Mouse (Mus musculus) small intestine, adult 2 months (tissue): ENCODE data around the gene Kcnd1. TPM values are rescaled to one million over a fixed set of nuclear protein-coding genes. Genes with fewer than 3 reads are reported as not detected.
A peak's percentile ranks its signal among the peaks of the same experiment; 100 is the strongest.
"Not testable (repeated sequence)": the region's sequence is repeated elsewhere in the genome, so short reads cannot be mapped to it uniquely, and the experiment has no call there.

ENCODE experiments used
- H3K27ac ChIP-seq: fragments of 200-500 bp; 2 replicates; pipeline ENCODE4 v1.5.1; 2012; ENCODE audit warnings: low read depth, low read length, control low read depth, inconsistent platforms; ENCODE audit not compliant: insufficient read depth
- H3K27me3 ChIP-seq: fragments of 200-500 bp; 2 replicates; pipeline ENCODE4 v1.6.1; 2012; ENCODE audit warnings: mild to moderate bottlenecking, moderate library complexity, low read length, inconsistent platforms; ENCODE audit not compliant: control insufficient read depth, insufficient read depth
- H3K36me3 ChIP-seq: fragments of 200-500 bp; 2 replicates; pipeline ENCODE4 v1.6.1; 2012; ENCODE audit warnings: mild to moderate bottlenecking, low read length, control low read depth, inconsistent platforms; ENCODE audit not compliant: control insufficient read depth, insufficient read depth
- H3K4me1 ChIP-seq: fragments of 200-500 bp; 2 replicates; pipeline ENCODE4 v1.6.1; 2012; ENCODE audit warnings: low read length, inconsistent platforms, mixed read lengths; ENCODE audit not compliant: control insufficient read depth, insufficient read depth, insufficient read length
- H3K4me3 ChIP-seq: fragments of 200-500 bp; 2 replicates; pipeline ENCODE4 v1.5.1; 2012; ENCODE audit warnings: low read depth, mild to moderate bottlenecking, control low read depth, inconsistent platforms, low read length, moderate library complexity
- CTCF ChIP-seq: fragments of 200-500 bp; IDR thresholded peaks from 2 replicates; pipeline ENCODE4 v1.5.1; 2012; ENCODE audit warnings: low read depth, mild to moderate bottlenecking, control low read depth, inconsistent platforms, low read length, moderate library complexity, mixed read lengths; ENCODE audit not compliant: insufficient replicate concordance, insufficient read length; ENCODE audit errors: extremely low read depth
- POLR2A ChIP-seq: fragments of 200-500 bp; IDR thresholded peaks from 2 replicates; pipeline ENCODE4 v1.6.1; 2012; ENCODE audit warnings: low read depth, mild to moderate bottlenecking, control low read depth, inconsistent platforms, low read length, moderate library complexity
- WGBS: fragments of 180-500 bp; shearing (Covaris S2); methylation state at CpG from one replicate; pipeline ENCODE4 v1.1.7; 2018; 5-methylcytosine and 5-hydroxymethylcytosine counted together
- polyA plus RNA-seq: library from polyadenylated mRNA; depleted of rRNA; stranded (reverse); fragments of >200 nt; gene quantifications from 2 replicates; pipeline ENCODE4 v1.2.3, GENCODE M21; 2012

Kcnd1 gene
- polyA plus RNA-seq, 1 experiment = 1.3 TPM

- Histone ChIP-seq H3K36me3 (no peaks in the 10 kb centered on the region), H3K4me1 (peaks cover 3% of the 10 kb centered on the region; the same call in 1 of the 2 replicates), H3K27ac (peak overlapping the region; percentile 62), H3K27me3 (no peaks in the 10 kb centered on the region), H3K4me3 (no peak overlapping the region)
- 36% methylated on average over 4 of the region's 4 CpGs for WGBS
- no peak for TF ChIP-seq POLR2A
- TF ChIP-seq CTCF = no peak
Observed at GRCm38 (mm10) chrX:7782603-7783092, 39.4 kb upstream of the Kcnd1 start.

DNA sequence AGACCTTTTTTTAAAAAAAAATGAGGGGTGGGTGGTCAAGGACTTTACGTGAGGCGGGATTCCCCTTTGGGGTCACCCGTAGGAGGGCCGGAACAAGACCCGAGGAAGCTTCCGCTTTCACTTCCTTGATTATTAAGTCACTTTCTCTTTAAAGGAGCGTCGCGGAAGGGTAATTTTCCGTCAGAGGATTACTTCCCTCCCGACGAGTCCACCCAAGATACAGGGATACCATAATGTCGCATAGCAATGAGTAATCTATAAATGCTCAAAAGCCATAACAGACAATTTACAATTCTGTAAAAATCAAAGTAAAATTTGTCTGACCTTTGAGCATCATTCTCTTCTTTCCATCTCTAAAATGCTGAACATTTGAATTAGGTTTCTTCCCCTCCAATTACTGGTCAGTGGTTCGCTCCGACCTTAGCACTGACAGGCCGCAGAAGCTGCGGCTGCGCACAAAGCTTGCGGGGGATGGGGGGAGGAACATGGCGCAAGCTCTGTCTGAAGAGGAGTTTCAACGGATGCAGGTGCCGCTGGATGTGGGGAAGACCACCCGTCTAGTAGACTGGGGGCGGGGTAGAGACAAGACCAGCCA lies 32.5 kb upstream of the Kcnd1 start, which contains the start of gene Gripap1:
TSS of gene Gripap1 (plus strand) at position 224 of the 595 bp plus-strand sequence.
- no peak within 1 kb of the TSS; the same call in 1 of the 2 replicates for H3K27ac ChIP-seq
- WGBS = 7% methylated on average over 24 of the region's 24 CpGs

GRCm38 (mm10) chrX:7790309-7790708 lies 31.8 kb upstream of the Kcnd1 start:
- Histone ChIP-seq H3K4me3 (peak overlapping the region; percentile 81), H3K27me3 (no peaks in the 10 kb centered on the region), H3K36me3 (peaks cover 6% of the 10 kb centered on the region; the same call in 1 of the 2 replicates), H3K27ac (no peak overlapping the region), H3K4me1 (no peaks in the 10 kb centered on the region)
- TF ChIP-seq POLR2A = no peak
- no peak for TF ChIP-seq CTCF
- 16% methylated on average over 5 of the region's 5 CpGs for WGBS

More for the DNA sequence above, 32.5 kb upstream of the Kcnd1 start, which contains the start of gene Gripap1:
- Histone ChIP-seq H3K27me3 (no peaks in the 10 kb centered on the region), H3K4me1 (no peaks in the 10 kb centered on the region), H3K4me3 (peak within 1 kb of the TSS; percentile 81), H3K36me3 (peaks cover under 1% of the 10 kb centered on the region; the same call in 1 of the 2 replicates)
- no peak; the same call in 1 of the 2 replicates for TF ChIP-seq POLR2A
- TF ChIP-seq CTCF = no peak

- TF ChIP-seq CTCF (no peak), POLR2A (no peak)
- H3K4me3 ChIP-seq = no peak overlapping the region
- no peaks in the 10 kb centered on the region for H3K27me3 ChIP-seq
- H3K36me3 ChIP-seq = peaks cover 8% of the 10 kb centered on the region; the same call in 1 of the 2 replicates
- no peak overlapping the region for H3K27ac ChIP-seq
- H3K4me1 ChIP-seq = no peaks in the 10 kb centered on the region
- WGBS = 43% methylated on average over 3 of the region's 3 CpGs
Observed at GRCm38 (mm10) chrX:7793361-7793760, 28.7 kb upstream of the Kcnd1 start.

DNA sequence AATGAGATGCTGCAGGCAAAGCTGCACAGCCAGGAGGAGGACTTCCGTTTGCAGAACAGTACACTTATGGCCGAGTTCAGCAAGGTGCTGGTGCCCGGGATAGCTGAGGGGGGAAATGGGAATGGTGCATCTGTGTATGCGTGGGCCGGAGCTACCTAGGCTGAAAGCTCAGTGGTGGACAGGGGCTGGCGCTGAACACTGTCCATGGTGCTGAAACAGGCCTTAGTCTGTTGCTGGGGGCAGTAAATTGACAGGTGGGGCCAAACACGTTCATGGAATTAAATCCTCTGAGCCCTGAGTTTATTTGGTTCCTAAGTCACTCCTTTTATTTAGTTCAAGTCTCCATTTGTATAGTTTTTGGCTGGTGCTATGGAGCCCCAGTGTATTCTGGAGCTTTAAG lies 27.1 kb upstream of the Kcnd1 start:
- peaks cover 15% of the 10 kb centered on the region for H3K36me3 ChIP-seq
- no peaks in the 10 kb centered on the region for H3K4me1 ChIP-seq
- no peak overlapping the region for H3K4me3 ChIP-seq
- WGBS = 27% methylated on average over 7 of the region's 7 CpGs
- H3K27ac ChIP-seq = no peak overlapping the region
- TF ChIP-seq CTCF = no peak
- TF ChIP-seq POLR2A = no peak
- H3K27me3 ChIP-seq = no peaks in the 10 kb centered on the region

GRCm38 (mm10) chrX:7797327-7797726 lies 24.8 kb upstream of the Kcnd1 start:
- TF ChIP-seq CTCF (no peak), POLR2A (no peak)

GRCm38 (mm10) chrX:7802157-7802556 lies 19.9 kb upstream of the Kcnd1 start:
- not testable (repeated sequence) for H3K4me1 ChIP-seq, H3K4me3 ChIP-seq, H3K27ac ChIP-seq, H3K27me3 ChIP-seq
- peaks cover 37% of the 10 kb centered on the region for H3K36me3 ChIP-seq
- WGBS = 78% methylated on average over 2 of the region's 2 CpGs

More at GRCm38 (mm10) chrX:7797327-7797726, 24.8 kb upstream of the Kcnd1 start:
- Histone ChIP-seq H3K27me3 (no peaks in the 10 kb centered on the region), H3K4me1 (no peaks in the 10 kb centered on the region), H3K27ac (no peak overlapping the region), H3K36me3 (peaks cover 28% of the 10 kb centered on the region), H3K4me3 (no peak overlapping the region)
- WGBS = 42% methylated on average over 3 of the region's 3 CpGs
